Mouse (Mus musculus) mature B cell (primary cell): ENCODE results near the gene 4933430I17Rik.

ENCODE experiments used
- in situ Hi-C: fragments of 300-500 bp; cut with MboI; formaldehyde crosslinking; loops from 2 replicates; pipeline ENCODE4 v1.14.3; 2019

Gene 4933430I17Rik

GRCm38 (mm10) chr4:62503374-62503970, 21.7 kb upstream of the 4933430I17Rik start, which contains the start of gene Hdhd3:
Gene Hdhd3 (minus strand): TSS chr4:62503467.
- in situ Hi-C loops = no loop called here

- in situ Hi-C loops = no loop called here
Observed at GRCm38 (mm10) chr4:62505991-62506390, 19.2 kb upstream of the 4933430I17Rik start.

- in situ Hi-C loops = no loop called here
Observed at GRCm38 (mm10) chr4:62506798-62507197, 18.4 kb upstream of the 4933430I17Rik start.

GRCm38 (mm10) chr4:62508839-62509238, 16.3 kb upstream of the 4933430I17Rik start:
- in situ Hi-C loops = no loop called here

GRCm38 (mm10) chr4:62509946-62510345, 15.2 kb upstream of the 4933430I17Rik start:
- in situ Hi-C loops = no loop called here

GRCm38 (mm10) chr4:62513998-62514506, 11.1 kb upstream of the 4933430I17Rik start:
- in situ Hi-C loops = no loop called here

GRCm38 (mm10) chr4:62514995-62515394, 10.2 kb upstream of the 4933430I17Rik start:
- in situ Hi-C loops = loop anchor here (5.0 kb wide), 1 partner anchor 33 kb away; the partner anchor contains the start of gene Bspry

- in situ Hi-C loops = loop anchor here (5.0 kb wide), 1 partner anchor 33 kb away; the partner anchor contains the start of gene Bspry
Observed at GRCm38 (mm10) chr4:62515490-62515889, 9.7 kb upstream of the 4933430I17Rik start.

- in situ Hi-C loops = loop anchor here (5.0 kb wide), 1 partner anchor 34 kb away; the partner anchor contains the start of gene Bspry
Observed at GRCm38 (mm10) chr4:62516079-62516478, 9.1 kb upstream of the 4933430I17Rik start.

- in situ Hi-C loops = loop anchor here (5.0 kb wide), 1 partner anchor 34 kb away; the partner anchor contains the start of gene Bspry
Observed at GRCm38 (mm10) chr4:62516579-62516978, 8.6 kb upstream of the 4933430I17Rik start.

GRCm38 (mm10) chr4:62517046-62517445, 8.1 kb upstream of the 4933430I17Rik start:
- in situ Hi-C loops = loop anchor here (5.0 kb wide), 1 partner anchor 35 kb away; the partner anchor contains the start of gene Bspry

GRCm38 (mm10) chr4:62517538-62518415, 7.4 kb upstream of the 4933430I17Rik start:
- in situ Hi-C loops = loop anchor here (5.0 kb wide), 1 partner anchor 35 kb away; the partner anchor contains the start of gene Bspry

GRCm38 (mm10) chr4:62518416-62519121, 6.6 kb upstream of the 4933430I17Rik start:
- in situ Hi-C loops = loop anchor here (5.0 kb wide), 1 partner anchor 36 kb away; the partner anchor contains the start of gene Bspry

- in situ Hi-C loops = loop anchor here (5.0 kb wide), 1 partner anchor 37 kb away; the partner anchor contains the start of gene Bspry
Observed at GRCm38 (mm10) chr4:62519122-62519848, 5.9 kb upstream of the 4933430I17Rik start.

GRCm38 (mm10) chr4:62519849-62520233, 5.3 kb upstream of the 4933430I17Rik start, which contains the start of gene Alad:
Gene Alad (minus strand): TSS chr4:62519918.
- in situ Hi-C loops = loop anchor here (5.0 kb wide), 1 partner anchor 38 kb away; the partner anchor contains the start of gene Bspry

GRCm38 (mm10) chr4:62520892-62521400, 4.2 kb upstream of the 4933430I17Rik start:
- in situ Hi-C loops = no loop called here

GRCm38 (mm10) chr4:62525489-62525811, 281 bp downstream of the 4933430I17Rik start:
- in situ Hi-C loops = no loop called here

GRCm38 (mm10) chr4:62526256-62526655, 1.1 kb downstream of the 4933430I17Rik start:
- in situ Hi-C loops = no loop called here

GRCm38 (mm10) chr4:62527655-62528054, 2.5 kb downstream of the 4933430I17Rik start:
- in situ Hi-C loops = no loop called here

GRCm38 (mm10) chr4:62533729-62534128, 8.6 kb downstream of the 4933430I17Rik start:
- in situ Hi-C loops = no loop called here
